Mouse (Mus musculus): ENCODE measurements around the gene Chst8. TPM values are rescaled to one million over a fixed set of nuclear protein-coding genes. Genes with fewer than 3 reads are reported as not detected.

The Chst8 gene
- total RNA-seq, 2 experiments from 2014 or later = 0.13 to 0.66 TPM

DNA sequence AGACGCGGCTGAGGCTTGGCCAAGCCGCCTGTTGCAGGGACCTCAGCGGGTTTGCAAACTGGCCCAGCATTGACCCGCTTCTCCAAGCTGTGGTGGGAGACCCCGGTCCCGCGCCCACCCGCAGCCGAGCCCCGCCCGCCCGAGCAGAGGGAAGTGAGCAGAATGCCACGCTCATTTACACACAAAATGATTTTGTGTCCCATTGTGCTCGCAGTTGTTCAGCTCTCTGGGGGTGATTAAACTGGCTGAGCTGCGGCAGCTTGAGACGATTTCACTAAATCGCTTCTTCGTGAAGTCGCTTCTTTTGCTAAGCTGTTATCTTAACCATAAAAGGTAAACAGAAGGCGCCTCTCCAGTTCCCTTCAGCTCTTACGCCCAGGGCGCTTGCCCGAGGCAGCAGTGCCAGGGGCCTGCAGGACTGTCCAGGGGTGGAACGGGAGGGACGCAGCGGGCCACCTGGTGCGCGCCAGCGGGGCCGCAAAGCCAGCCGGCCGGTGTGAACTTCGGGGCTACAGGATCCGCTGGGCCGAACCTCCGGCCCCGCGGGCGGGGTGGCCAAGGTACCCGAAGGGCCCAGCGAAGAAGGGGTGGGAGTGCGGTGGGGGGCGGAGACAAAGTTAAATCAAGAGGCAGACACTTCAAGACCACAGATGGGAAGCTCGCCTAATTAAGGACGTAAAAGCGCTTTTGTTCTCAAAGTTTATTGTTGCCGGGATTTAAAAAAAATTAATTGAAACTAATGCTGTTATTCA is 159.6 kb downstream of the Chst8 start:
- intact Hi-C loops (cut with DNase I; ENCODE audit: low total_unique reads) = no loop called here

DNA sequence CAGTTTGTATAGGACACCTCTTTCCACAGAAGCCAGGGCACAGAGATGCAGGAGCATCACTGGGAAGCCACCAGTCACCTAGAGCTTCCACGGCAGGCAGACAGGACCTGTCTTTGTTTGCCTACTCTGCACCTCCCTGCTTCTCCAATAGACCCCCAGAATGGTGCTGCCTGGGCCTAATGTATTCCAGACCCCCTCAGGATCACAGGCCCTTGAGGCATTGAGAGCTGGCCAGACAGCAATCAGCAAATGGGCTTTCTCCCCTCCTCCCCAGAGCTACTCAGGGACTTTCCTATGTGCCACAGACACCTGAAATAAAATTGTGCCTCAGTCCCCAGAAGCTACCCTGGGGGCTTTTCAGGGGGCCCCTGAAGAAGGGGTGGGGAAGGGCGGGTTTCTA is 161.1 kb downstream of the Chst8 start:
- DNase-seq = no peak
- intact Hi-C loops (cut with DNase I; ENCODE audit: low total_unique reads) = no loop called here

More for the DNA sequence above, 159.6 kb downstream of the Chst8 start:
- peak; percentile 76 for DNase-seq

- intact Hi-C loops (cut with DNase I; ENCODE audit: low total_unique reads) = no loop called here
- peak; percentile 57 for DNase-seq
These were observed 165.5 kb downstream of the Chst8 start for GRCm38 (mm10) chr7:34647052-34647451.

DNA sequence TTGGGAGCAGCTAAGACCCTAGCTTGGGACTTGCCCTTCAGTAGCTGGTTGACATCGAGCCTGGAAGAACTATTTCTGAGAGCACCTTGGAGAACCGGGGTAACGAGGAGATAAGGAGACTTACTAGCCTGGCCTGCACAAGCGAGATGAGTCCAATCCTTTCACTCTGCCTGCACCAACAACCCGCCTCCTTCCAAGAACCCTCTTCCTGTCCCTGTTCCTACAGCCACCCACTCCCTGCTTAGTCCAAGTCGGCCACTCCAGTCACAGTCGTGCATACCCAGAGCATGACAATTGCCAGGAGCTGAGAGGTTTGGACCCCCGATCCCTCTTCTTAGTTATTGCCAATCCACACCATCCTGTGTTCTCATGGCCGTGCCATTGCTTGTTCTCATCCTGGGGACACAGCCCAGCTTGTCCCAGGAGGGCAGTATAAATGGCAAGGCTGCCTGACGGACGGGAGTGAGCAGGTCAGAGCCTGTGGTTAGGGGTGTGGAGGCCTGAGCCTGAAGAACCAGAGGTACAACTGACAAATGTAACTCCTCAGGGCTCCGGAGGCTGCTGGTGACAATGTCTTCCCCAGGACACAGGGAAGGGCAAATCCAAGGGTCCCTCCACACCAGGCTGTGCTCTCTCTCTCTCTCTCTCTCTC is 166.2 kb downstream of the Chst8 start:
- intact Hi-C loops (cut with DNase I; ENCODE audit: low total_unique reads) = no loop called here

DNA sequence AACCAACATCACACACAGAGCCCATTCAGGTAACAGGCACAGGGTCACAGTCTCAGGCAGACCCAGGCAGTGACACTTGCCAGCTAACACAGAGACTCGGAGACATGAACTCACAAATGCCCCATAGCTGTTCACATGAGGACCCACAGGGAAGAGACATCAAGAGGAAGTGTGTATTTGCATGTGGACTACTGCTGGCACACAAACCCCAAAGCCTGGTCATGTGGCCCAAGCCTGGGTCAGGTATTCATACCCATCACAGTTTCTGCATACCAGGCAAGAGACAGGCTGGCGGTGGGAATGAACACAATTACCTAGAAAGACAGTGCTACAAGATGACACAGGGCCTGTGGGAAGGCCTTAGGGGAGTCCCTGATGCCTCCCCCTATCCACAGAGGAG is 166.9 kb downstream of the Chst8 start:
- DNase-seq = no peak
- intact Hi-C loops (cut with DNase I; ENCODE audit: low total_unique reads) = no loop called here

More for the DNA sequence above, 166.2 kb downstream of the Chst8 start:
- no peak for DNase-seq

- no peak for DNase-seq
- intact Hi-C loops (cut with DNase I; ENCODE audit: low total_unique reads) = no loop called here
These were observed 167.9 kb downstream of the Chst8 start for GRCm38 (mm10) chr7:34644591-34644990.

- no peak for DNase-seq
- intact Hi-C loops (cut with DNase I; ENCODE audit: low total_unique reads) = no loop called here
These were observed 169.2 kb downstream of the Chst8 start for GRCm38 (mm10) chr7:34643329-34643728.

DNA sequence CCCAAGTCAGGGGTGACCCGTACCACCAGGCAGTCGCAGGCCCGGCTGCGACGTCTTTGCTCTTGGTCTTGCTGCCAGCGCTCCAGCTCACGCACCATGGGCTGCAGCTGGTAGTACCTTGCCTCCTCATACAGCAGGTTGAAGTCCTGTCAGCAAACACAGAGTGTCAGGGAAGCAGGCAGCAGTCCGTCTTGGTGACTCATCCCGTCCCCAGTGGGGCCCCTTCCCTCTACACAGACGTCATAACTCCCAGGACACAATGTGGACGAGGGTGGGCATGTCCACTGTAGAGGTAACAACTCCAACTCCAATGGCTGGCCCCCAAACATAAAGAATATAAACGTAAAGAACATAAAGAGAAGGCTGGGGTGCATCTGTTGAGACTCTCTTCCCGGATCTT is 170.5 kb downstream of the Chst8 start:
- intact Hi-C loops (cut with DNase I; ENCODE audit: low total_unique reads) = no loop called here
- no peak for DNase-seq

- DNase-seq = no peak
These were observed 172.7 kb downstream of the Chst8 start for GRCm38 (mm10) chr7:34639798-34640197.

GRCm38 (mm10) chr7:34636661-34637060 is 175.8 kb downstream of the Chst8 start:
- no peak for DNase-seq
- intact Hi-C loops (cut with DNase I; ENCODE audit: low total_unique reads) = no loop called here

More at GRCm38 (mm10) chr7:34639798-34640197, 172.7 kb downstream of the Chst8 start:
- intact Hi-C loops (cut with DNase I; ENCODE audit: low total_unique reads) = no loop called here

DNA sequence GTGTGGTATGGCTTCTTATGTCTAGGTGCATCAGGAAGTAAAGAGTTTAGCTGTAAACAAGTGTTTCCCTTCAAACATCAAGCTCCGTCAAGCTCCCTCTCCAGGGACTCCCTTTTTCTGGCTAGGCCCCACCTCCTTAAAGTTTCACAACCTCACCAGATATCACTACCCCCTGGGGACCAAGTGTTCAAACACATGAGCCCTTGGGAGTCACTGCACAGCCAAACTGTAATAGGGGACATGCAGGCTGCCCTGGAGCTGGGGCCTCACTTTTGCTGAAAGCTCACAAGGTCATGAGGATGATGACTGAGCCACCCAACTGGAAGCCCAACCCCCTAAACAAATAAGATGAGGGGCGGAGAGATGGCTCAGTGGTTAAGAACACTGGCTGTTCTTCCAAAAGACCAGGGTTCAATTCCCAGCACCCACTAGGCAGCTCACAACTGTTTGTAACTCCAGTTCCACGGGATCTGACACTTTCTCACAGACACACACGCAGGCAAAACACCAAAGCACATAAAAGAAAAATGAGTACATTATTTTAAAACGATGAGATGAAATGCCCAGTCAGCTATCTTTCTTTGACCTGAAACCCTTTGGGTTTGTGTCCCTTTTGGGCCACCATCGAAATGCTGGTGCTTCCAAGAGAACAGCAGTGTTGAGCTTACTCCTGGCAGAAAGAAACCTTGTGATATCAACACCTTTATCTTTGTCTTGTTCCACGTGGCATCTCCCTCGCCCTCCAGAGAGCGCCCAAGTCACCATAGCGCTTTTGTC is 179.4 kb downstream of the Chst8 start:
- intact Hi-C loops (cut with DNase I; ENCODE audit: low total_unique reads) = no loop called here
- DNase-seq = no peak

- DNase-seq = peak; percentile 83
- intact Hi-C loops (cut with DNase I; ENCODE audit: low total_unique reads) = no loop called here
These were observed 182.1 kb downstream of the Chst8 start for GRCm38 (mm10) chr7:34630211-34631085.

DNA sequence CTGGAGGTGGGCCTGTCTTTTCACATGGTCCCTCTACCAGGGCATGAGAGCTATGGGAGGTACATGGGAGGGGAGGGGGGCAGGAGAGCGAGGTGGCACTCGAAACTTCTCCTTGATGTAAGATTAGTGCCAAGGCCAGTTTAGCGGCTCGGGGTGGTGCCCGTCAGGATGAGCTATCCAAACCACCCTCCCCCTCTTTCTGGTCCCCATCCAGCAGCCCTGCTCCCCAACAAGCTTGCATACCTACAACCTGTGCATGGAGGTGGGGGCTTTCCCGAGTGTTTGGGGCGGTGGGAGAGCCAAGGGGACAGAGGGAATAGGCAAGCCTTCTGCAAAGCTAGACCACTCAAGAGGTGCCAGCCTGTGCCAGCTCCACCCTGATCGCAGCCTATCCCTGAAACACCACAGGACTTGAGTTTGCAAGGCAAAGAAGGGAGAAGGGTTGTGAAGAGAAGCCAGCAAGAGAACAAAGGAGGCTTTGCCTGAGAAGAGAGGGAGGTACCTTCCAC is 182.8 kb downstream of the Chst8 start:
- DNase-seq = peak; percentile 32
- intact Hi-C loops (cut with DNase I; ENCODE audit: low total_unique reads) = no loop called here

Other genes starting within 250 kb of the Chst8 start
- gene Kctd15, start 156.0 kb downstream of the Chst8 start, total RNA-seq (2021) = 10 to 100 TPM; 22.2 to 32.6 TPM
- 10 to 100 TPM; 25.4 to 27.0 TPM for gene Pepd, start 99.7 kb upstream of the Chst8 start, total RNA-seq (2021)
- gene Cebpg, start 243.9 kb upstream of the Chst8 start, total RNA-seq (2021) = 10 to 100 TPM; 24.5 to 30.4 TPM